Mouse (Mus musculus) forebrain, embryonic 12.5 days (tissue): ENCODE data around the gene Irf2bp1. TPM values are rescaled to one million over a fixed set of nuclear protein-coding genes. Genes with fewer than 3 reads are reported as not detected.

Experiments
- ATAC-seq: fragments of 200-750 bp; cut with Nextera tagmentation; 2 replicates; pipeline ENCODE4 v1.8.0; 2017; ENCODE audit warnings: moderate TSS enrichment; ENCODE audit not compliant: low FRiP score
- H3K27ac ChIP-seq: fragments of 300-500 bp; sonication (generic); 2 replicates; pipeline ENCODE4 v1.5.1; 2016; ENCODE audit warnings: mild to moderate bottlenecking
- H3K27me3 ChIP-seq: fragments of 300-500 bp; sonication (generic); 2 replicates; pipeline ENCODE4 v1.6.1; 2016; ENCODE audit warnings: mild to moderate bottlenecking
- H3K36me3 ChIP-seq: fragments of 300-500 bp; sonication (generic); replicated peaks from 2 replicates; pipeline ENCODE4 v1.6.1; 2016; ENCODE audit warnings: mild to moderate bottlenecking
- H3K4me1 ChIP-seq: fragments of 300-500 bp; sonication (generic); 2 replicates; pipeline ENCODE4 v1.6.1; 2016
- H3K4me2 ChIP-seq: fragments of 300-500 bp; sonication (generic); 2 replicates; pipeline ENCODE4 v1.6.1; 2016; ENCODE audit warnings: mild to moderate bottlenecking, moderate library complexity
- H3K4me3 ChIP-seq: fragments of 300-500 bp; sonication (generic); replicated peaks from 2 replicates; pipeline ENCODE4 v1.5.1; 2016; ENCODE audit warnings: mild to moderate bottlenecking
- H3K9ac ChIP-seq: fragments of 300-500 bp; sonication (generic); 2 replicates; pipeline ENCODE4 v1.6.1; 2016; ENCODE audit warnings: mild to moderate bottlenecking
- H3K9me3 ChIP-seq: fragments of 300-500 bp; sonication (generic); 2 replicates; pipeline ENCODE4 v1.6.1; 2016
- WGBS: fragments of 180-500 bp; shearing (Covaris S2); methylation state at CpG from one replicate; pipeline ENCODE4 v1.1.7; 2016; 5-methylcytosine and 5-hydroxymethylcytosine counted together
- polyA plus RNA-seq: library from polyadenylated mRNA; unstranded; fragments of >200 nt; fragmentation: Nextera tagmentation; extraction: Ambion mirVana; gene quantifications from 2 replicates; pipeline ENCODE4 v1.2.1, GENCODE M21; 2016

The Irf2bp1 gene
- polyA plus RNA-seq, 1 experiment from 2014 or later, result 39.8 TPM

GRCm38 (mm10) chr7:19017909-19018308, 14.1 kb downstream of the Irf2bp1 start:
- Histone ChIP-seq H3K9ac (no peak overlapping the region), H3K4me2 (no peak overlapping the region), H3K27ac (no peak overlapping the region), H3K4me3 (no peak overlapping the region), H3K4me1 (no peaks in the 10 kb centered on the region), H3K27me3 (peaks cover 37% of the 10 kb centered on the region), H3K9me3 (no peaks in the 10 kb centered on the region), H3K36me3 (no peaks in the 10 kb centered on the region)
- 92% methylated on average over 7 of the region's 7 CpGs for WGBS
- no peak for ATAC-seq

GRCm38 (mm10) chr7:19021048-19021447, 17.2 kb downstream of the Irf2bp1 start:
- Histone ChIP-seq H3K36me3 (no peaks in the 10 kb centered on the region), H3K4me1 (peaks cover 18% of the 10 kb centered on the region), H3K27ac (no peak overlapping the region), H3K27me3 (peaks cover 47% of the 10 kb centered on the region), H3K4me3 (no peak overlapping the region), H3K9me3 (no peaks in the 10 kb centered on the region), H3K9ac (no peak overlapping the region), H3K4me2 (no peak overlapping the region)
- ATAC-seq, result no peak
- 28% methylated on average over 8 of the region's 8 CpGs for WGBS

- H3K4me3 ChIP-seq, result no peak overlapping the region
- no peak overlapping the region for H3K27ac ChIP-seq
- H3K4me2 ChIP-seq, result no peak overlapping the region
- no peak for ATAC-seq
- peaks cover 47% of the 10 kb centered on the region for H3K27me3 ChIP-seq
- H3K36me3 ChIP-seq, result no peaks in the 10 kb centered on the region
- WGBS, result 63% methylated on average over 18 of the region's 18 CpGs
- peaks cover 21% of the 10 kb centered on the region for H3K4me1 ChIP-seq
- no peak overlapping the region for H3K9ac ChIP-seq
- H3K9me3 ChIP-seq, result no peaks in the 10 kb centered on the region
Observed at GRCm38 (mm10) chr7:19022189-19022958, 18.5 kb downstream of the Irf2bp1 start.

- Histone ChIP-seq H3K36me3 (peaks cover under 1% of the 10 kb centered on the region; the same call in 1 of the 2 replicates), H3K4me2 (peak within 1 kb of the TSS; percentile 84), H3K27me3 (peaks cover 46% of the 10 kb centered on the region), H3K4me1 (peaks cover 24% of the 10 kb centered on the region), H3K4me3 (peak within 1 kb of the TSS; percentile 92), H3K9ac (peak within 1 kb of the TSS; percentile 93), H3K27ac (peak within 1 kb of the TSS; percentile 38; the same call in 1 of the 2 replicates), H3K9me3 (no peaks in the 10 kb centered on the region)
- peak; percentile 7; the same call in 1 of the 2 replicates for ATAC-seq
- 4% methylated on average over 28 of the region's 30 CpGs for WGBS
Observed at GRCm38 (mm10) chr7:19023357-19023814, 19.5 kb downstream of the Irf2bp1 start, which contains the start of gene Foxa3. Gene Foxa3 (minus strand): TSS chr7:19023538.

GRCm38 (mm10) chr7:19024096-19024506, 20.3 kb downstream of the Irf2bp1 start, which contains the start of gene Sympk:
Gene Sympk (plus strand): TSS chr7:19024377.
- peaks cover 45% of the 10 kb centered on the region for H3K27me3 ChIP-seq
- peak within 1 kb of the TSS; percentile 92 for H3K4me3 ChIP-seq
- H3K27ac ChIP-seq, result peak within 1 kb of the TSS; percentile 38; the same call in 1 of the 2 replicates
- H3K4me1 ChIP-seq, result peaks cover 24% of the 10 kb centered on the region
- ATAC-seq, result peak; percentile 96
- WGBS, result under 1% methylated on average over 43 of the region's 50 CpGs
- H3K9ac ChIP-seq, result peak within 1 kb of the TSS; percentile 93
- H3K9me3 ChIP-seq, result no peaks in the 10 kb centered on the region
- H3K36me3 ChIP-seq, result peaks cover 7% of the 10 kb centered on the region
- peak within 1 kb of the TSS; percentile 84 for H3K4me2 ChIP-seq

- peak overlapping the region; percentile 93 for H3K9ac ChIP-seq
- H3K27ac ChIP-seq, result peak overlapping the region; percentile 38; the same call in 1 of the 2 replicates
- WGBS, result 3% methylated on average over 28 of the region's 36 CpGs
- peaks cover 24% of the 10 kb centered on the region for H3K4me1 ChIP-seq
- peaks cover 40% of the 10 kb centered on the region for H3K27me3 ChIP-seq
- no peaks in the 10 kb centered on the region for H3K9me3 ChIP-seq
- peak; percentile 62 for ATAC-seq
- peaks cover 14% of the 10 kb centered on the region for H3K36me3 ChIP-seq
- H3K4me2 ChIP-seq, result peak overlapping the region; percentile 84
- peak overlapping the region; percentile 92 for H3K4me3 ChIP-seq
Observed at GRCm38 (mm10) chr7:19024581-19025255, 20.9 kb downstream of the Irf2bp1 start.

- Histone ChIP-seq H3K9me3 (no peaks in the 10 kb centered on the region), H3K4me1 (peaks cover 24% of the 10 kb centered on the region), H3K36me3 (peaks cover 45% of the 10 kb centered on the region), H3K4me3 (no peak overlapping the region), H3K27ac (no peak overlapping the region), H3K4me2 (no peak overlapping the region), H3K27me3 (peaks cover 8% of the 10 kb centered on the region), H3K9ac (0 out of 2 replicates have a peak overlapping the region, but pooled peaks have one; percentile 18)
- no peak for ATAC-seq
Observed at GRCm38 (mm10) chr7:19028067-19028466, 24.2 kb downstream of the Irf2bp1 start.

GRCm38 (mm10) chr7:19029084-19029653, 25.3 kb downstream of the Irf2bp1 start:
- H3K27ac ChIP-seq, result no peak overlapping the region
- H3K9me3 ChIP-seq, result no peaks in the 10 kb centered on the region

GRCm38 (mm10) chr7:19031641-19032040, 27.8 kb downstream of the Irf2bp1 start:
- Histone ChIP-seq H3K9me3 (no peaks in the 10 kb centered on the region), H3K4me3 (no peak overlapping the region), H3K4me2 (no peak overlapping the region), H3K27ac (no peak overlapping the region), H3K27me3 (no peaks in the 10 kb centered on the region), H3K4me1 (peaks cover 3% of the 10 kb centered on the region; the same call in 1 of the 2 replicates), H3K9ac (no peak overlapping the region), H3K36me3 (peaks cover 80% of the 10 kb centered on the region)
- ATAC-seq, result no peak
- WGBS, result 74% methylated on average over 4 of the region's 4 CpGs

More at GRCm38 (mm10) chr7:19029084-19029653, 25.3 kb downstream of the Irf2bp1 start:
- no peak overlapping the region for H3K4me3 ChIP-seq
- peak; percentile 24; the same call in 1 of the 2 replicates for ATAC-seq
- peaks cover 19% of the 10 kb centered on the region for H3K4me1 ChIP-seq
- H3K4me2 ChIP-seq, result no peak overlapping the region
- no peak overlapping the region for H3K9ac ChIP-seq
- no peaks in the 10 kb centered on the region for H3K27me3 ChIP-seq
- peaks cover 55% of the 10 kb centered on the region for H3K36me3 ChIP-seq
- 58% methylated on average over 6 of the region's 6 CpGs for WGBS

- H3K4me1 ChIP-seq, result no peaks in the 10 kb centered on the region
- no peak overlapping the region for H3K4me3 ChIP-seq
- no peak overlapping the region for H3K9ac ChIP-seq
- no peak overlapping the region for H3K4me2 ChIP-seq
- H3K27me3 ChIP-seq, result no peaks in the 10 kb centered on the region
- H3K36me3 ChIP-seq, result peaks cover 99% of the 10 kb centered on the region
- no peak for ATAC-seq
- H3K27ac ChIP-seq, result no peak overlapping the region
- H3K9me3 ChIP-seq, result no peaks in the 10 kb centered on the region
- WGBS, result 95% methylated on average over 6 of the region's 6 CpGs
Observed at GRCm38 (mm10) chr7:19044616-19045015, 40.8 kb downstream of the Irf2bp1 start.

GRCm38 (mm10) chr7:19046286-19047069, 42.6 kb downstream of the Irf2bp1 start:
- Histone ChIP-seq H3K4me2 (no peak overlapping the region), H3K36me3 (peaks cover 99% of the 10 kb centered on the region), H3K27ac (no peak overlapping the region), H3K9ac (no peak overlapping the region), H3K27me3 (no peaks in the 10 kb centered on the region), H3K4me3 (no peak overlapping the region), H3K9me3 (no peaks in the 10 kb centered on the region), H3K4me1 (no peaks in the 10 kb centered on the region)
- no peak for ATAC-seq
- 92% methylated on average over 11 of the region's 11 CpGs for WGBS
